Mouse (Mus musculus) liver, embryonic 14.5 days (tissue): ENCODE measurements at regions not wholly inside any gene's neighbourhood (a gene's known extent, or its start where the extent isn't known, plus 50 kb on each side); places are given as distances from the start of the nearest gene placed in this dataset.

Experiments used
- ATAC-seq: fragments of 200-750 bp; cut with Nextera tagmentation; 2 replicates; pipeline ENCODE4 v1.8.0; 2017; ENCODE audit warnings: moderate number of reproducible peaks, mild to moderate bottlenecking, moderate library complexity; ENCODE audit not compliant: insufficient read depth
- DNase-seq, 3 experiments: peaks; one replicate each; pipeline ENCODE4 v3.0.0-alpha.2; 2012 to 2013; ENCODE audit warnings: low read depth in 3 of 3, low spot score in 3 of 3
- H3K27ac ChIP-seq: fragments of 300-500 bp; sonication (generic); 2 replicates; pipeline ENCODE4 v1.5.1; 2014; ENCODE audit warnings: moderate library complexity, mild to moderate bottlenecking, control low read depth, inconsistent platforms
- H3K27me3 ChIP-seq: fragments of 300-500 bp; sonication (generic); 2 replicates; pipeline ENCODE4 v1.6.1; 2014; ENCODE audit warnings: mild to moderate bottlenecking, low read length, moderate library complexity; ENCODE audit not compliant: control insufficient read depth, insufficient read depth
- H3K36me3 ChIP-seq: fragments of 300-500 bp; sonication (generic); replicated peaks from 2 replicates; pipeline ENCODE4 v1.6.1; 2014; ENCODE audit warnings: low read depth; ENCODE audit not compliant: control insufficient read depth, insufficient read depth
- H3K4me1 ChIP-seq, 2 experiments: fragments of 200-500 bp in 1 of 2; fragments of 300-500 bp in 1 of 2; sonication (generic) in 1 of 2; replicated peaks; 2 replicates each; pipeline ENCODE4 v1.6.1; 2012 to 2014; ENCODE audit warnings: antibody characterized with exemption in 1 of 2, inconsistent platforms in 1 of 2, low read length in 1 of 2; ENCODE audit not compliant: control insufficient read depth in 2 of 2, insufficient read depth in 2 of 2
- H3K4me2 ChIP-seq: fragments of 300-500 bp; sonication (generic); 2 replicates; pipeline ENCODE4 v1.6.1; 2014; ENCODE audit warnings: low read depth, mild to moderate bottlenecking, control low read depth, moderate library complexity
- H3K4me3 ChIP-seq, 2 experiments: fragments of 200-500 bp in 1 of 2; fragments of 300-500 bp in 1 of 2; sonication (generic) in 1 of 2; 2 replicates each; pipeline ENCODE4 v1.5.1; 2012 to 2014; ENCODE audit warnings: low read depth in 2 of 2, low read length in 2 of 2, mild to moderate bottlenecking in 2 of 2, control low read depth in 1 of 2, inconsistent platforms in 1 of 2, moderate library complexity in 1 of 2; ENCODE audit not compliant: insufficient read depth in 1 of 2
- H3K9ac ChIP-seq: fragments of 300-500 bp; sonication (generic); replicated peaks from 2 replicates; pipeline ENCODE4 v1.6.1; 2014; ENCODE audit warnings: mild to moderate bottlenecking, control low read depth, moderate library complexity
- H3K9me3 ChIP-seq: fragments of 300-500 bp; sonication (generic); 2 replicates; pipeline ENCODE4 v1.6.1; 2016; ENCODE audit warnings: low read length, mixed read lengths; ENCODE audit not compliant: control insufficient read depth
- CTCF ChIP-seq: IDR thresholded peaks from 2 replicates; pipeline ENCODE4 v1.5.1; 2016; ENCODE audit warnings: antibody characterized with exemption, low read depth, control low read depth
- EP300 ChIP-seq: IDR thresholded peaks from 2 replicates; pipeline ENCODE4 v1.6.1; 2016; ENCODE audit warnings: antibody characterized with exemption, low read depth
- WGBS: fragments of 180-500 bp; shearing (Covaris S2); extraction: QIAGEN DNeasy Blood & Tissue Kit; methylation state at CpG from one replicate; pipeline ENCODE4 v1.1.7; 2014; ENCODE audit not compliant: insufficient replicate concordance; 5-methylcytosine and 5-hydroxymethylcytosine counted together

DNA sequence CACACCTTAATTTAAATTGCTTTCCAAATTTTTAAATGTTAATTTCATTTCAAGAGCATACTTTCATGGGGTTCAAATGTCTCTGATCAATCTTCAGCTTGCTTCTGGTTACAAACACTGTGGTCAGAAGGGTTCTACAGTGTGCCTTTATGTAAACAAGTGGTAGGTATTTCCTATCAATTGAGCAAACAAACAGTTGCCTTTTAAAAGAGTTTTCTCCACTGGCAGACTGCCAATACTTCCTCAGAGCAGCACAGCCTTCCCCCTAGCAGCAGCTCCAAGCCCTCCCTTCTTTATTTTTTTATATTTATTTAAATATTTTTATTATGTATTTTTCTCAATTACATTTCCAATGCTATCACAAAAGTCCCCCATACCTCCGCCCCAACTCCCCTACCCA is 977.8 kb downstream of the Fstl5 start:
- Histone ChIP-seq H3K4me3 (no peak overlapping the region), H3K4me2 (no peak overlapping the region), H3K9ac (no peak overlapping the region), H3K36me3 (no peaks in the 10 kb centered on the region), H3K9me3 (no peaks in the 10 kb centered on the region), H3K4me1 (no peaks in the 10 kb centered on the region), H3K27me3 (no peaks in the 10 kb centered on the region), H3K27ac (no peak overlapping the region)
- TF ChIP-seq EP300 (no peak), CTCF (no peak)
- no peak for ATAC-seq
- 63% methylated on average over 1 of the region's 1 CpGs for WGBS
- peak; percentile 6 to 17 (median 9) for DNase-seq

DNA sequence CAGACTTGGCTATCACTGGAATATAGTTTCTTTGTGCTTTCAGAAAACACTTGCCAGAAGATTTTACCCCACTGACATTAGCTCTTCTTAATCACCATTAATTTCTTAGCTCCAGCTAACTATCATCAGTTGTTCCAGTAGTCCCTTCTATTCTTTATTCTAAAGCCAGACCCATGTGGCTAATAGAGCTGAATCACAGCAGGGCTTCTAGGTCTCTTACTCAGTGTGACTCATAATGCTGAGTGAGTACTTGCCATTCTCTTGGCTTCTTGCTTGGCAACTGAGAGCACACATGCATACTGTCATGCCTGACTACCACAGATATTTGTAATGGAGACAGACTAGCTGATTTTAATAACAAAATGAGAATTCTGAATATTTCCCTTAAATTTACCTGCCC is 1001.0 kb downstream of the Fstl5 start:
- Histone ChIP-seq H3K4me2 (no peak overlapping the region), H3K4me1 (no peaks in the 10 kb centered on the region), H3K27me3 (no peaks in the 10 kb centered on the region), H3K4me3 (no peak overlapping the region), H3K27ac (no peak overlapping the region), H3K36me3 (no peaks in the 10 kb centered on the region), H3K9ac (no peak overlapping the region), H3K9me3 (no peaks in the 10 kb centered on the region)
- ATAC-seq (no peak), DNase-seq (no peak)
- TF ChIP-seq EP300 (no peak), CTCF (no peak)

- no peak overlapping the region for H3K4me3 ChIP-seq
- DNase-seq (no peak), ATAC-seq (no peak)
- TF ChIP-seq EP300, result no peak
- no peak for TF ChIP-seq CTCF
- no peaks in the 10 kb centered on the region for H3K36me3 ChIP-seq
- H3K4me1 ChIP-seq, result no peaks in the 10 kb centered on the region
- no peaks in the 10 kb centered on the region for H3K9me3 ChIP-seq
- no peak overlapping the region for H3K27ac ChIP-seq
- WGBS, result 55% methylated on average over 3 of the region's 3 CpGs
- H3K4me2 ChIP-seq, result no peak overlapping the region
- H3K27me3 ChIP-seq, result no peaks in the 10 kb centered on the region
- no peak overlapping the region for H3K9ac ChIP-seq
Measured at GRCm38 (mm10) chr3:77091812-77092211, 1017.7 kb downstream of the Fstl5 start.

DNA sequence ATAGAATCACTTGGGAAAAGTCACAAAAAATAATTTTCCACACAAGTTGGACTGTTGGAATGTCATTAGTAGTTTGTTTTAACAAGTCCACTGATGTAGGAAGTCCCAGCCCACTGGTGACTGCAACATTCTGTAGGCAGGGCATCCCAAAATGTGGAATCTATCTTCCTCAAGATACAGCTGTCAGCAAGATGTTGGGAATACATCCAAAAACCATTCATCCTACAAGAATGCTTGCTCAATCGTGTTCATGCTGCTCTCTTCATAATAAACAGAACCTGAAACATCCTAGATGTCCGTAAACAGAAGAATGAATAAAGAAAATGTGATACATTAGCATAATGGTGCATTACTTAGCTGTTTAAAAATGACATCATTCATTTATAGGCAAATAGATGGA is 1038.9 kb downstream of the Fstl5 start:
- ATAC-seq (no peak), DNase-seq (no peak)
- H3K4me2 ChIP-seq, result no peak overlapping the region
- TF ChIP-seq CTCF, result no peak
- no peak for TF ChIP-seq EP300
- WGBS, result 44% methylated on average over 2 of the region's 2 CpGs
- no peak overlapping the region for H3K4me3 ChIP-seq
- H3K27me3 ChIP-seq, result no peaks in the 10 kb centered on the region
- H3K9ac ChIP-seq, result no peak overlapping the region
- H3K4me1 ChIP-seq, result no peaks in the 10 kb centered on the region
- H3K27ac ChIP-seq, result no peak overlapping the region
- H3K36me3 ChIP-seq, result no peaks in the 10 kb centered on the region
- no peaks in the 10 kb centered on the region for H3K9me3 ChIP-seq

GRCm38 (mm10) chr3:77120581-77120980 is 1046.5 kb downstream of the Fstl5 start:
- H3K36me3 ChIP-seq, result no peaks in the 10 kb centered on the region
- no peak for ATAC-seq
- TF ChIP-seq EP300, result no peak
- TF ChIP-seq CTCF, result no peak
- H3K9me3 ChIP-seq, result no peaks in the 10 kb centered on the region
- 80% methylated on average over 8 of the region's 8 CpGs for whole genome bisulfite sequencing
- H3K4me1 ChIP-seq, result no peaks in the 10 kb centered on the region
- no peaks in the 10 kb centered on the region for H3K27me3 ChIP-seq
- DNase-seq, result no peak
- no peak overlapping the region for H3K9ac ChIP-seq
- no peak overlapping the region for H3K4me2 ChIP-seq
- no peak overlapping the region for H3K27ac ChIP-seq
- H3K4me3 ChIP-seq, result no peak overlapping the region

- ATAC-seq (no peak), DNase-seq (no peak)
- 49% methylated on average over 1 of the region's 1 CpGs for WGBS
- H3K9me3 ChIP-seq, result no peaks in the 10 kb centered on the region
- H3K4me2 ChIP-seq, result no peak overlapping the region
- H3K27ac ChIP-seq, result no peak overlapping the region
- H3K9ac ChIP-seq, result no peak overlapping the region
- no peaks in the 10 kb centered on the region for H3K4me1 ChIP-seq
- no peak overlapping the region for H3K4me3 ChIP-seq
- H3K27me3 ChIP-seq, result no peaks in the 10 kb centered on the region
- no peak for TF ChIP-seq CTCF
- TF ChIP-seq EP300, result no peak
- no peaks in the 10 kb centered on the region for H3K36me3 ChIP-seq
Measured at GRCm38 (mm10) chr3:77151636-77152035, 1077.6 kb downstream of the Fstl5 start.
